Mouse (Mus musculus) ES-E14 (cell line): ENCODE results near the gene Fsd1. TPM values are rescaled to one million over a fixed set of nuclear protein-coding genes. Genes with fewer than 3 reads are reported as not detected.

Source experiments
- DNase-seq: peaks from one replicate; pipeline ENCODE4 v3.0.0-alpha.2; 2013; ENCODE audit warnings: low read depth, low spot score
- H3K27ac ChIP-seq: 2 replicates; pipeline ENCODE4 v1.5.1; 2012; ENCODE audit warnings: low read depth, mild to moderate bottlenecking, low read length, moderate library complexity, mixed read lengths; ENCODE audit not compliant: poor library complexity, insufficient read depth, severe bottlenecking
- H3K36me3 ChIP-seq: 2 replicates; pipeline ENCODE4 v1.6.1; 2012; ENCODE audit warnings: mild to moderate bottlenecking, low read length, moderate library complexity, mixed read lengths; ENCODE audit not compliant: control insufficient read depth, poor library complexity, insufficient read depth, severe bottlenecking
- H3K4me1 ChIP-seq, 2 experiments: fragments of 150-350 bp in 1 of 2; sonication (generic) in 1 of 2; 2 replicates each; pipeline ENCODE4 v1.6.1; 2012; ENCODE audit warnings: low read length in 2 of 2, mild to moderate bottlenecking in 1 of 2, mixed read lengths in 1 of 2; ENCODE audit not compliant: control insufficient read depth in 2 of 2, insufficient read depth in 2 of 2, poor library complexity in 1 of 2
- H3K4me3 ChIP-seq, 2 experiments: fragments of 150-350 bp in 1 of 2; sonication (generic) in 1 of 2; 2 replicates each; pipeline ENCODE4 v1.5.1; 2012; ENCODE audit warnings: low read length in 2 of 2, low read depth in 1 of 2, mild to moderate bottlenecking in 1 of 2, mixed read lengths in 1 of 2; ENCODE audit not compliant: insufficient read depth in 1 of 2, poor library complexity in 1 of 2, severe bottlenecking in 1 of 2
- H3K9ac ChIP-seq: 2 replicates; pipeline ENCODE4 v1.6.1; 2012; ENCODE audit warnings: low read depth, mild to moderate bottlenecking, low read length, mixed read lengths; ENCODE audit not compliant: poor library complexity, insufficient read depth, severe bottlenecking
- H3K9me3 ChIP-seq: fragments of 150-350 bp; sonication (generic); 2 replicates; pipeline ENCODE4 v1.6.1; 2012; ENCODE audit warnings: low read depth, mild to moderate bottlenecking, low read length; ENCODE audit not compliant: control insufficient read depth, insufficient read depth
- CHD2 ChIP-seq: IDR thresholded peaks from 2 replicates; pipeline ENCODE4 v1.6.1; 2014; ENCODE audit warnings: mild to moderate bottlenecking, low read depth, low read length, inconsistent platforms
- HCFC1 ChIP-seq: IDR thresholded peaks from 2 replicates; pipeline ENCODE4 v1.6.1; 2012; ENCODE audit warnings: low read length, inconsistent platforms, borderline replicate concordance; ENCODE audit not compliant: insufficient read depth
- MAFK ChIP-seq: IDR thresholded peaks from 2 replicates; pipeline ENCODE4 v1.6.1; 2014; ENCODE audit warnings: mild to moderate bottlenecking, low read depth, low read length, inconsistent platforms; ENCODE audit not compliant: insufficient read depth
- ZC3H11A ChIP-seq: IDR thresholded peaks from 2 replicates; pipeline ENCODE4 v1.6.1; 2012; ENCODE audit warnings: low read depth, mild to moderate bottlenecking, inconsistent platforms, low read length, borderline replicate concordance
- ZNF384 ChIP-seq: IDR thresholded peaks from 2 replicates; pipeline ENCODE4 v1.6.1; 2012; ENCODE audit warnings: low read depth, low read length, inconsistent platforms
- in situ Hi-C, 2 experiments: fragments of 600-800 bp; cut with MboI; formaldehyde crosslinking; loops; one replicate each; pipeline ENCODE4 v1.15.1; 2025; ENCODE audit warnings: low sequenced_read_pairs in 2 of 2, inconsistent platforms in 1 of 2; ENCODE audit not compliant: unreplicated experiment in 2 of 2
- total RNA-seq: library from RNA; depleted of rRNA; stranded (reverse); fragments of 300-350 nt; gene quantifications from 2 replicates; pipeline ENCODE4 v1.2.3, GENCODE M21; 2012

Fsd1 gene
- total RNA-seq, 1 experiment, result 24.2 TPM

GRCm38 (mm10) chr17:56035216-56035615 is 48.9 kb downstream of the Fsd1 start:
- Histone ChIP-seq H3K4me3 (peak overlapping the region in 1 of 2 experiments; percentile 85; a peak in 2 of 4 replicates), H3K36me3 (peaks cover 19% of the 10 kb centered on the region; the same call in 1 of the 2 replicates), H3K9ac (peak overlapping the region; percentile 22), H3K4me1 (peaks cover 4 to 12% of the 10 kb centered on the region in 2 experiments), H3K27ac (no peak overlapping the region), H3K9me3 (no peaks in the 10 kb centered on the region)
- TF ChIP-seq ZC3H11A, result no peak
- no peak for TF ChIP-seq ZNF384
- TF ChIP-seq MAFK, result no peak
- TF ChIP-seq HCFC1, result no peak
- no peak for TF ChIP-seq CHD2
- in situ Hi-C loops, result no loop called here
- DNase-seq, result no peak

GRCm38 (mm10) chr17:56036176-56036900 is 50.0 kb downstream of the Fsd1 start, which contains the start of gene Sh3gl1:
TSS of gene Sh3gl1 (minus strand) at chr17:56036635.
- H3K4me3 ChIP-seq, result peak within 1 kb of the TSS; percentile 81 to 85
- H3K27ac ChIP-seq, result peak within 1 kb of the TSS; percentile 56
- peaks cover 13% of the 10 kb centered on the region; the same call in 1 of the 2 replicates for H3K36me3 ChIP-seq
- in situ Hi-C loops, result no loop called here
- peak within 1 kb of the TSS; percentile 94 for H3K9ac ChIP-seq
- H3K4me1 ChIP-seq, result peaks cover 4 to 12% of the 10 kb centered on the region in 2 experiments
- TF ChIP-seq HCFC1 (peak; percentile 79), ZNF384 (no peak), CHD2 (0 out of 2 replicates have a peak, but pooled peaks have one; percentile 20), MAFK (no peak)
- H3K9me3 ChIP-seq, result no peaks in the 10 kb centered on the region
- DNase-seq, result peak; percentile 93

GRCm38 (mm10) chr17:56036901-56037287 is 50.6 kb downstream of the Fsd1 start:
- Histone ChIP-seq H3K9me3 (no peaks in the 10 kb centered on the region), H3K4me1 (peaks cover 4 to 15% of the 10 kb centered on the region in 2 experiments), H3K4me3 (peak overlapping the region; percentile 58 to 62), H3K9ac (peak overlapping the region; percentile 60), H3K27ac (no peak overlapping the region), H3K36me3 (peaks cover 14% of the 10 kb centered on the region; the same call in 1 of the 2 replicates)
- no peak; the same call in 1 of the 2 replicates for TF ChIP-seq CHD2
- TF ChIP-seq HCFC1, result no peak; the same call in 1 of the 2 replicates
- TF ChIP-seq ZNF384, result no peak
- TF ChIP-seq MAFK, result no peak
- TF ChIP-seq ZC3H11A, result no peak
- in situ Hi-C loops, result no loop called here
- DNase-seq, result no peak

DNA sequence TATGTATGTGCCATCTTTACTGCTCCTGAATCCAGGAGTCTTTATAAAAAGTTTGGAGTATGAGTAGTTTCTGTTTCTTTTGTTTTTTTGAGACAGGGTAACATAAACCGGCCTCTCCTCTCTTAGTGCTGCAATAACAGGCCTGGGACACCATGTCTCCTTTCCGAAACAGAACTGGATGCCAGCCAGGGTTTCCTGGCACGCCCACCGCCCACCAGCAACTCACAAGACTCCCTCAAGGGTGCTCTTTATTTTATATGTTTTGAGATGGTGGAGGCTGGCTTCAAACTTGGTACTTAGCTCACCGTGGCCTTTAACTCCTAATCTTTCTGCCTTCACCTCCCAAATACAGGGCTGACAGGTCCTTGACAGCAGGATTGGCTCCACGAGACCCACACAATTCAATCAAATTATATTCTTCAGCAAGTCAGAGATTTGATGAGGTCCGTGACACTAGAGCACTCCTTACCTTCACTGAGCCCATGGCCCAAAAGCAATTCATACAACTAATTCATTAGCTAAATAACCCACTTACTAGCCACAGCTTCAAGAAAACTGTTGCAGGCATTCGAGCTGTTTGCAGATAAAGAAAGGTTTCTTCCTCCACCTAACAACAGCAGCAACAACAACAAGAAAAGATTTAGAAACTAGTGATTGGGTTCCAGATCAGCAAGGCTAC is 52.4 kb downstream of the Fsd1 start:
- Histone ChIP-seq H3K4me3 (no peak overlapping the region), H3K27ac (no peak overlapping the region), H3K9me3 (no peaks in the 10 kb centered on the region), H3K9ac (0 out of 2 replicates have a peak overlapping the region, but pooled peaks have one; percentile 20), H3K36me3 (peaks cover 16% of the 10 kb centered on the region), H3K4me1 (peaks cover 2 to 12% of the 10 kb centered on the region in 2 experiments)
- DNase-seq, result no peak
- TF ChIP-seq ZC3H11A, result no peak
- no peak for TF ChIP-seq CHD2
- TF ChIP-seq HCFC1, result no peak
- no peak for TF ChIP-seq ZNF384
- no peak for TF ChIP-seq MAFK
- in situ Hi-C loops, result no loop called here
